Mouse (Mus musculus): ENCODE results near the gene Itpr3.

Itpr3 gene

GRCm38 (mm10) chr17:27129291-27129690 is 72.2 kb downstream of the Itpr3 start:
- POLR2A ChIA-PET = interaction anchor here in 2 of 4 experiments (0.5 to 1.0 kb wide), 2 partner anchors 9 to 74 kb away, joined by 3 to 5 read pairs; no protein-coding TSS in a partner anchor
- CTCF ChIA-PET = interaction anchor here in 1 of 4 experiments (0.7 kb wide), 1 partner anchor 60 kb away, joined by 3 read pairs; no protein-coding TSS in a partner anchor

GRCm38 (mm10) chr17:27129819-27130218 is 72.7 kb downstream of the Itpr3 start:
- POLR2A ChIA-PET = interaction anchor here in 2 of 4 experiments (0.6 to 1.1 kb wide), 3 partner anchors 12 to 97 kb away, joined by 3 read pairs; no protein-coding TSS in a partner anchor

GRCm38 (mm10) chr17:27130246-27130645 is 73.1 kb downstream of the Itpr3 start:
- POLR2A ChIA-PET = interaction anchor here in 2 of 4 experiments (0.6 to 1.8 kb wide), 4 partner anchors 12 to 98 kb away, joined by 3 to 4 read pairs (median 3); no protein-coding TSS in a partner anchor
- CTCF ChIA-PET = interaction anchor here in 2 of 4 experiments (1.0 to 2.2 kb wide), 2 partner anchors 9 to 102 kb away, joined by 3 to 6 read pairs; partner anchors contain the start of gene Bak1 (in 1 of the 2)

More at GRCm38 (mm10) chr17:27129819-27130218, 72.7 kb downstream of the Itpr3 start:
- CTCF ChIA-PET = interaction anchor here in 1 of 4 experiments (2.2 kb wide), 1 partner anchor 101 kb away, joined by 6 read pairs; the partner anchor contains the start of gene Bak1

- ChIA-PET POLR2A (interaction anchor here in 2 of 4 experiments (0.7 to 1.8 kb wide), 6 partner anchors 10 to 425 kb away, joined by 3 to 7 read pairs (median 4); partner anchors contain the start of genes Hmga1 (in 1 of the 2) and Lemd2 (in 1 of the 2)), CTCF (interaction anchor here in 2 of 4 experiments (0.6 to 2.2 kb wide), 4 partner anchors 10 to 126 kb away, joined by 3 to 6 read pairs (median 3); partner anchors contain the start of gene Bak1 (in 1 of the 2))
Measured at GRCm38 (mm10) chr17:27131240-27131665, 74.1 kb downstream of the Itpr3 start.

- POLR2A ChIA-PET = interaction anchor here in 2 of 4 experiments (0.6 to 1.7 kb wide), 7 partner anchors 32 to 424 kb away, joined by 3 to 7 read pairs (median 3); partner anchors contain the start of genes Lemd2 (in 2 of the 2) and Hmga1 (in 1 of the 2)
- CTCF ChIA-PET = interaction anchor here in 1 of 4 experiments (0.6 to 1.2 kb wide), 3 partner anchors 52 to 319 kb away, joined by 3 read pairs; no protein-coding TSS in a partner anchor
Measured at GRCm38 (mm10) chr17:27132238-27132637, 75.1 kb downstream of the Itpr3 start.

- ChIA-PET CTCF (interaction anchor here (0.5 to 2.2 kb wide), 49 partner anchors 8 to 282 kb away, joined by 3 to 15 read pairs (median 4); partner anchors contain the start of genes Bak1 (in 2 of the 4), Cuta (in 1 of the 4) and Kifc5b (in 1 of the 4)), POLR2A (interaction anchor here (0.6 to 2.5 kb wide), 51 partner anchors 8 to 423 kb away, joined by 3 to 14 read pairs (median 4); partner anchors contain the start of genes Lemd2 (in 2 of the 4), Hmga1 (in 1 of the 4) and Itpr3 (in 1 of the 4))
Measured at GRCm38 (mm10) chr17:27133551-27134141, 76.5 kb downstream of the Itpr3 start, which contains the start of gene Uqcc2. TSS of gene Uqcc2 (minus strand) at chr17:27133916.

- ChIA-PET POLR2A (interaction anchor here (0.6 to 2.5 kb wide), 50 partner anchors 8 to 422 kb away, joined by 3 to 14 read pairs (median 4); partner anchors contain the start of genes Lemd2 (in 2 of the 4), Hmga1 (in 1 of the 4) and Itpr3 (in 1 of the 4)), CTCF (interaction anchor here (0.5 to 2.2 kb wide), 44 partner anchors 9 to 752 kb away, joined by 3 to 15 read pairs (median 4); partner anchors contain the start of genes Bak1 (in 2 of the 4), Cuta (in 1 of the 4) and Kifc5b (in 1 of the 4))
Measured at GRCm38 (mm10) chr17:27134187-27134586, 77.1 kb downstream of the Itpr3 start.

GRCm38 (mm10) chr17:27134715-27135114 is 77.6 kb downstream of the Itpr3 start:
- POLR2A ChIA-PET = interaction anchor here in 3 of 4 experiments (0.6 to 2.5 kb wide), 21 partner anchors 10 to 422 kb away, joined by 3 to 12 read pairs (median 4); partner anchors contain the start of genes Lemd2 (in 2 of the 3) and Hmga1 (in 1 of the 3)

GRCm38 (mm10) chr17:27138396-27138795 is 81.3 kb downstream of the Itpr3 start:
- POLR2A ChIA-PET = no interaction called here
- CTCF ChIA-PET = interaction anchor here in 1 of 4 experiments (0.6 kb wide), 1 partner anchor 51 kb away, joined by 3 read pairs; no protein-coding TSS in a partner anchor

More at GRCm38 (mm10) chr17:27134715-27135114, 77.6 kb downstream of the Itpr3 start:
- CTCF ChIA-PET = interaction anchor here (0.6 to 2.2 kb wide), 17 partner anchors 9 to 752 kb away, joined by 3 to 15 read pairs (median 4); partner anchors contain the start of gene Bak1 (in 1 of the 4)

- CTCF ChIA-PET = interaction anchor here in 3 of 4 experiments (0.5 to 0.7 kb wide), 4 partner anchors 14 to 622 kb away, joined by 3 to 6 read pairs (median 4); no protein-coding TSS in a partner anchor
- POLR2A ChIA-PET = interaction anchor here in 2 of 4 experiments (0.6 to 0.8 kb wide), 3 partner anchors 339 to 353 kb away, joined by 3 to 6 read pairs (median 5); no protein-coding TSS in a partner anchor
Measured at GRCm38 (mm10) chr17:27139304-27139703, 82.2 kb downstream of the Itpr3 start.

GRCm38 (mm10) chr17:27140262-27140661 is 83.2 kb downstream of the Itpr3 start:
- POLR2A ChIA-PET = interaction anchor here in 2 of 4 experiments (0.6 to 1.1 kb wide), 3 partner anchors 39 to 352 kb away, joined by 3 to 4 read pairs (median 3); no protein-coding TSS in a partner anchor
- CTCF ChIA-PET = interaction anchor here in 2 of 4 experiments (0.6 to 0.7 kb wide), 5 partner anchors 17 to 621 kb away, joined by 3 to 10 read pairs (median 3); no protein-coding TSS in a partner anchor

- CTCF ChIA-PET = interaction anchor here (0.5 to 2.5 kb wide), 8 partner anchors 9 to 385 kb away, joined by 3 to 10 read pairs (median 3); no protein-coding TSS in a partner anchor
- POLR2A ChIA-PET = interaction anchor here in 3 of 4 experiments (0.8 to 1.5 kb wide), 4 partner anchors 8 to 413 kb away, joined by 3 to 4 read pairs (median 3); partner anchors contain the start of gene Uqcc2 (in 1 of the 3)
Measured at GRCm38 (mm10) chr17:27141971-27142450, 84.9 kb downstream of the Itpr3 start.

GRCm38 (mm10) chr17:27144152-27144551 is 87.0 kb downstream of the Itpr3 start:
- CTCF ChIA-PET = interaction anchor here (0.5 to 1.1 kb wide), 8 partner anchors 11 to 574 kb away, joined by 3 to 9 read pairs (median 4); partner anchors contain the start of gene Uqcc2 (in 1 of the 4)
- POLR2A ChIA-PET = interaction anchor here in 1 of 4 experiments (0.6 to 1.9 kb wide), 7 partner anchors 9 to 106 kb away, joined by 3 to 12 read pairs (median 3); partner anchors contain the start of gene Uqcc2

GRCm38 (mm10) chr17:27146323-27146923 is 89.3 kb downstream of the Itpr3 start:
- ChIA-PET POLR2A (interaction anchor here in 3 of 4 experiments (0.6 to 1.4 kb wide), 8 partner anchors 9 to 173 kb away, joined by 3 to 4 read pairs (median 3); partner anchors contain the start of genes Uqcc2 (in 1 of the 3) and Zbtb9 (in 1 of the 3)), CTCF (interaction anchor here in 2 of 4 experiments (0.6 to 1.8 kb wide), 5 partner anchors 13 to 230 kb away, joined by 3 to 4 read pairs (median 3); partner anchors contain the start of genes Kifc5b (in 1 of the 2) and Uqcc2 (in 1 of the 2))

GRCm38 (mm10) chr17:27150871-27151270 is 93.8 kb downstream of the Itpr3 start:
- CTCF ChIA-PET = interaction anchor here (0.5 to 2.1 kb wide), 34 partner anchors 8 to 995 kb away, joined by 3 to 13 read pairs (median 4); partner anchors contain the start of genes Uqcc2 (in 2 of the 4), Atp6v0e (in 1 of the 4), Ip6k3 (in 1 of the 4) and Lemd2 (in 1 of the 4)

GRCm38 (mm10) chr17:27151411-27151810 is 94.3 kb downstream of the Itpr3 start:
- CTCF ChIA-PET = interaction anchor here (0.6 to 2.1 kb wide), 38 partner anchors 9 to 818 kb away, joined by 3 to 13 read pairs (median 4); partner anchors contain the start of genes Uqcc2 (in 3 of the 4), Atp6v0e (in 1 of the 4), Ip6k3 (in 1 of the 4) and Lemd2 (in 1 of the 4)

More at GRCm38 (mm10) chr17:27150871-27151270, 93.8 kb downstream of the Itpr3 start:
- POLR2A ChIA-PET = interaction anchor here in 2 of 4 experiments (0.5 to 1.5 kb wide), 6 partner anchors 9 to 405 kb away, joined by 3 to 5 read pairs (median 4); no protein-coding TSS in a partner anchor

More at GRCm38 (mm10) chr17:27151411-27151810, 94.3 kb downstream of the Itpr3 start:
- POLR2A ChIA-PET = interaction anchor here in 3 of 4 experiments (0.5 to 1.5 kb wide), 9 partner anchors 10 to 404 kb away, joined by 3 to 6 read pairs (median 3); no protein-coding TSS in a partner anchor
